Mouse (Mus musculus) bone marrow, adult 2 months (tissue): ENCODE data around the gene Dapp1.
"Not testable (repeated sequence)": the region's sequence is repeated elsewhere in the genome, so short reads cannot be mapped to it uniquely, and the experiment has no call there.

Experiments
- CTCF ChIP-seq: fragments of 200-500 bp; IDR thresholded peaks from 2 replicates; pipeline ENCODE4 v1.5.1; 2011; ENCODE audit warnings: low read length, control low read depth; ENCODE audit not compliant: control insufficient read depth, insufficient read depth
- POLR2A ChIP-seq: fragments of 200-500 bp; IDR thresholded peaks from 2 replicates; pipeline ENCODE4 v1.6.1; 2011; ENCODE audit warnings: low read depth, mild to moderate bottlenecking, control low read depth, low read length, borderline replicate concordance; ENCODE audit not compliant: control insufficient read depth

GRCm38 (mm10) chr3:137964014-137964413 is 17.3 kb downstream of the Dapp1 start:
- not testable (repeated sequence) for TF ChIP-seq CTCF, POLR2A
